Mouse (Mus musculus) kidney, embryonic 15.5 days (tissue): ENCODE measurements around the gene Itih1. TPM values are rescaled to one million over a fixed set of nuclear protein-coding genes. Genes with fewer than 3 reads are reported as not detected.

Experiments
- ATAC-seq: fragments of 200-750 bp; cut with Nextera tagmentation; replicated peaks from 2 replicates; pipeline ENCODE4 v1.8.0; 2017; ENCODE audit warnings: moderate TSS enrichment; ENCODE audit not compliant: low FRiP score
- H3K27ac ChIP-seq: fragments of 300-500 bp; sonication (generic); 2 replicates; pipeline ENCODE4 v1.5.1; 2015; ENCODE audit warnings: mild to moderate bottlenecking, inconsistent platforms
- H3K27me3 ChIP-seq: fragments of 300-500 bp; sonication (generic); 2 replicates; pipeline ENCODE4 v1.6.1; 2015; ENCODE audit warnings: inconsistent platforms
- H3K36me3 ChIP-seq: fragments of 300-500 bp; sonication (generic); 2 replicates; pipeline ENCODE4 v1.6.1; 2015; ENCODE audit warnings: inconsistent platforms
- H3K4me1 ChIP-seq: fragments of 300-500 bp; sonication (generic); 2 replicates; pipeline ENCODE4 v1.6.1; 2015; ENCODE audit warnings: inconsistent platforms
- H3K4me2 ChIP-seq: fragments of 300-500 bp; sonication (generic); 2 replicates; pipeline ENCODE4 v1.6.1; 2015; ENCODE audit warnings: moderate library complexity, mild to moderate bottlenecking, inconsistent platforms
- H3K4me3 ChIP-seq: fragments of 300-500 bp; sonication (generic); replicated peaks from 2 replicates; pipeline ENCODE4 v1.5.1; 2015; ENCODE audit warnings: mild to moderate bottlenecking, inconsistent platforms
- H3K9ac ChIP-seq: fragments of 300-500 bp; sonication (generic); 2 replicates; pipeline ENCODE4 v1.6.1; 2015; ENCODE audit warnings: mild to moderate bottlenecking, inconsistent platforms
- H3K9me3 ChIP-seq: fragments of 300-500 bp; sonication (generic); replicated peaks from 2 replicates; pipeline ENCODE4 v1.6.1; 2016; ENCODE audit warnings: inconsistent platforms
- WGBS: fragments of 180-500 bp; shearing (Covaris S2); methylation state at CpG from one replicate; pipeline ENCODE4 v1.1.7; 2015; ENCODE audit warnings: mixed read lengths; 5-methylcytosine and 5-hydroxymethylcytosine counted together
- polyA plus RNA-seq: library from polyadenylated mRNA; unstranded; fragments of >200 nt; fragmentation: Nextera tagmentation; extraction: Ambion mirVana; gene quantifications from 2 replicates; pipeline ENCODE4 v1.2.1, GENCODE M21; 2015

The Itih1 gene
- polyA plus RNA-seq, result 0.30 and 0.55 TPM in 2 replicates

- no peak for ATAC-seq
- no peak within 1 kb of the TSS for H3K4me3 ChIP-seq
- H3K27ac ChIP-seq, result no peak within 1 kb of the TSS
- 0 out of 2 replicates have a peak, but pooled peaks cover 3% of the 10 kb centered on the region for H3K27me3 ChIP-seq
- no peak within 1 kb of the TSS for H3K9ac ChIP-seq
- no peak within 1 kb of the TSS for H3K4me2 ChIP-seq
- no peaks in the 10 kb centered on the region for H3K9me3 ChIP-seq
- WGBS, result 79% methylated on average over 7 of the region's 7 CpGs
- no peaks in the 10 kb centered on the region for H3K36me3 ChIP-seq
- H3K4me1 ChIP-seq, result peaks cover 7% of the 10 kb centered on the region; the same call in 1 of the 2 replicates
These were observed at the start of gene Itih1 for GRCm38 (mm10) chr14:30943038-30943437. TSS of gene Itih1 (minus strand) at chr14:30943289.

GRCm38 (mm10) chr14:30976222-30976621 is 33.1 kb upstream of the Itih1 start:
- Histone ChIP-seq H3K4me2 (no peak overlapping the region), H3K36me3 (peaks cover 33% of the 10 kb centered on the region), H3K9ac (no peak overlapping the region), H3K9me3 (no peaks in the 10 kb centered on the region), H3K4me1 (no peaks in the 10 kb centered on the region), H3K27ac (no peak overlapping the region), H3K27me3 (no peaks in the 10 kb centered on the region), H3K4me3 (no peak overlapping the region)
- ATAC-seq, result no peak
- WGBS, result 75% methylated on average over 3 of the region's 3 CpGs

- H3K4me1 ChIP-seq, result no peaks in the 10 kb centered on the region
- no peak overlapping the region for H3K4me2 ChIP-seq
- H3K36me3 ChIP-seq, result peaks cover 36% of the 10 kb centered on the region
- H3K9ac ChIP-seq, result no peak overlapping the region
- H3K9me3 ChIP-seq, result no peaks in the 10 kb centered on the region
- ATAC-seq, result no peak
- 0 out of 2 replicates have a peak overlapping the region, but pooled peaks have one; percentile 32 for H3K27ac ChIP-seq
- 72% methylated on average over 6 of the region's 6 CpGs for WGBS
- no peaks in the 10 kb centered on the region for H3K27me3 ChIP-seq
- H3K4me3 ChIP-seq, result no peak overlapping the region
These were observed 31.1 kb upstream of the Itih1 start for GRCm38 (mm10) chr14:30974204-30974603.

- no peak for ATAC-seq
- WGBS, result 90% methylated on average over 1 of the region's 1 CpGs
These were observed 17.3 kb upstream of the Itih1 start for GRCm38 (mm10) chr14:30960366-30960765.

GRCm38 (mm10) chr14:30959031-30959430 is 15.9 kb upstream of the Itih1 start:
- H3K36me3 ChIP-seq, result peaks cover 41% of the 10 kb centered on the region
- no peak overlapping the region for H3K27ac ChIP-seq
- H3K9me3 ChIP-seq, result no peaks in the 10 kb centered on the region
- H3K4me3 ChIP-seq, result no peak overlapping the region
- no peaks in the 10 kb centered on the region for H3K4me1 ChIP-seq
- no peak overlapping the region for H3K4me2 ChIP-seq
- WGBS, result 90% methylated on average over 4 of the region's 4 CpGs
- no peak overlapping the region for H3K9ac ChIP-seq
- no peak for ATAC-seq
- no peaks in the 10 kb centered on the region for H3K27me3 ChIP-seq

More at GRCm38 (mm10) chr14:30960366-30960765, 17.3 kb upstream of the Itih1 start:
- Histone ChIP-seq H3K9ac (no peak overlapping the region), H3K9me3 (no peaks in the 10 kb centered on the region), H3K4me3 (no peak overlapping the region), H3K4me2 (no peak overlapping the region), H3K4me1 (no peaks in the 10 kb centered on the region), H3K27me3 (no peaks in the 10 kb centered on the region), H3K27ac (no peak overlapping the region), H3K36me3 (peaks cover 41% of the 10 kb centered on the region)

- no peak overlapping the region for H3K27ac ChIP-seq
- no peaks in the 10 kb centered on the region for H3K27me3 ChIP-seq
- no peak for ATAC-seq
- H3K4me3 ChIP-seq, result no peak overlapping the region
- WGBS, result 79% methylated on average over 2 of the region's 2 CpGs
- H3K4me2 ChIP-seq, result no peak overlapping the region
- H3K9me3 ChIP-seq, result no peaks in the 10 kb centered on the region
- no peak overlapping the region for H3K9ac ChIP-seq
- H3K4me1 ChIP-seq, result no peaks in the 10 kb centered on the region
- peaks cover 45% of the 10 kb centered on the region for H3K36me3 ChIP-seq
These were observed 15.4 kb upstream of the Itih1 start for GRCm38 (mm10) chr14:30958517-30958916.

GRCm38 (mm10) chr14:30951154-30951825 is 8.2 kb upstream of the Itih1 start, which contains the start of gene Nek4:
TSS of gene Nek4 (plus strand) at chr14:30951377.
- peak; percentile 100 for ATAC-seq
- Histone ChIP-seq H3K4me1 (peaks cover 8% of the 10 kb centered on the region), H3K4me3 (peak within 1 kb of the TSS; percentile 80), H3K9me3 (no peaks in the 10 kb centered on the region), H3K9ac (peak within 1 kb of the TSS; percentile 78), H3K27me3 (no peaks in the 10 kb centered on the region), H3K4me2 (peak within 1 kb of the TSS; percentile 77), H3K36me3 (peaks cover 14% of the 10 kb centered on the region; the same call in 1 of the 2 replicates), H3K27ac (peak within 1 kb of the TSS; percentile 70)
- under 1% methylated on average over 57 of the region's 57 CpGs for WGBS

- no peak for ATAC-seq
- H3K4me1 ChIP-seq, result peaks cover 8% of the 10 kb centered on the region
- H3K27me3 ChIP-seq, result 0 out of 2 replicates have a peak, but pooled peaks cover 3% of the 10 kb centered on the region
- no peak overlapping the region for H3K4me3 ChIP-seq
- no peak overlapping the region for H3K4me2 ChIP-seq
- H3K27ac ChIP-seq, result no peak overlapping the region
- H3K9ac ChIP-seq, result no peak overlapping the region
- H3K36me3 ChIP-seq, result peaks cover 8% of the 10 kb centered on the region; the same call in 1 of the 2 replicates
- WGBS, result 97% methylated on average over 10 of the region's 10 CpGs
- H3K9me3 ChIP-seq, result no peaks in the 10 kb centered on the region
These were observed 6.9 kb upstream of the Itih1 start for GRCm38 (mm10) chr14:30949986-30950385.

- Histone ChIP-seq H3K4me1 (peaks cover 7% of the 10 kb centered on the region; the same call in 1 of the 2 replicates), H3K27me3 (0 out of 2 replicates have a peak, but pooled peaks cover 3% of the 10 kb centered on the region), H3K9ac (no peak overlapping the region), H3K27ac (no peak overlapping the region), H3K9me3 (no peaks in the 10 kb centered on the region), H3K4me2 (no peak overlapping the region), H3K36me3 (no peaks in the 10 kb centered on the region), H3K4me3 (no peak overlapping the region)
- WGBS, result 84% methylated on average over 2 of the region's 2 CpGs
- ATAC-seq, result no peak
These were observed 1.7 kb upstream of the Itih1 start for GRCm38 (mm10) chr14:30944745-30945144.

GRCm38 (mm10) chr14:30943860-30944674 is 978 bp upstream of the Itih1 start:
- Histone ChIP-seq H3K27me3 (0 out of 2 replicates have a peak, but pooled peaks cover 3% of the 10 kb centered on the region), H3K4me3 (no peak overlapping the region), H3K27ac (no peak overlapping the region), H3K9me3 (no peaks in the 10 kb centered on the region), H3K4me1 (peaks cover 7% of the 10 kb centered on the region; the same call in 1 of the 2 replicates), H3K36me3 (no peaks in the 10 kb centered on the region), H3K4me2 (no peak overlapping the region), H3K9ac (no peak overlapping the region)
- WGBS, result 64% methylated on average over 11 of the region's 11 CpGs
- ATAC-seq, result no peak

GRCm38 (mm10) chr14:30942254-30942653 is 835 bp downstream of the Itih1 start:
- H3K36me3 ChIP-seq, result no peaks in the 10 kb centered on the region
- H3K27me3 ChIP-seq, result 0 out of 2 replicates have a peak, but pooled peaks cover 3% of the 10 kb centered on the region
- no peak overlapping the region for H3K9ac ChIP-seq
- H3K4me3 ChIP-seq, result no peak overlapping the region
- no peak for ATAC-seq
- H3K4me2 ChIP-seq, result no peak overlapping the region
- no peaks in the 10 kb centered on the region for H3K9me3 ChIP-seq
- H3K4me1 ChIP-seq, result peaks cover 7% of the 10 kb centered on the region; the same call in 1 of the 2 replicates
- 90% methylated on average over 4 of the region's 4 CpGs for WGBS
- H3K27ac ChIP-seq, result no peak overlapping the region

- H3K9me3 ChIP-seq, result no peaks in the 10 kb centered on the region
- no peaks in the 10 kb centered on the region for H3K36me3 ChIP-seq
- no peaks in the 10 kb centered on the region for H3K27me3 ChIP-seq
- H3K9ac ChIP-seq, result no peak overlapping the region
- H3K4me3 ChIP-seq, result no peak overlapping the region
- H3K27ac ChIP-seq, result no peak overlapping the region
- 86% methylated on average over 9 of the region's 9 CpGs for WGBS
- H3K4me1 ChIP-seq, result no peaks in the 10 kb centered on the region
- no peak for ATAC-seq
- no peak overlapping the region for H3K4me2 ChIP-seq
These were observed 9.7 kb downstream of the Itih1 start for GRCm38 (mm10) chr14:30933351-30933750.
